Mouse (Mus musculus): Measurements from ENCODE around the gene Sertad3. TPM values are rescaled to one million over a fixed set of nuclear protein-coding genes. Genes with fewer than 3 reads are reported as not detected.
"Not testable (repeated sequence)": the region's sequence is repeated elsewhere in the genome, so short reads cannot be mapped to it uniquely, and the experiment has no call there.

Gene Sertad3
- polyA plus RNA-seq, 2 experiments = 32.1 to 32.4 TPM

DNA sequence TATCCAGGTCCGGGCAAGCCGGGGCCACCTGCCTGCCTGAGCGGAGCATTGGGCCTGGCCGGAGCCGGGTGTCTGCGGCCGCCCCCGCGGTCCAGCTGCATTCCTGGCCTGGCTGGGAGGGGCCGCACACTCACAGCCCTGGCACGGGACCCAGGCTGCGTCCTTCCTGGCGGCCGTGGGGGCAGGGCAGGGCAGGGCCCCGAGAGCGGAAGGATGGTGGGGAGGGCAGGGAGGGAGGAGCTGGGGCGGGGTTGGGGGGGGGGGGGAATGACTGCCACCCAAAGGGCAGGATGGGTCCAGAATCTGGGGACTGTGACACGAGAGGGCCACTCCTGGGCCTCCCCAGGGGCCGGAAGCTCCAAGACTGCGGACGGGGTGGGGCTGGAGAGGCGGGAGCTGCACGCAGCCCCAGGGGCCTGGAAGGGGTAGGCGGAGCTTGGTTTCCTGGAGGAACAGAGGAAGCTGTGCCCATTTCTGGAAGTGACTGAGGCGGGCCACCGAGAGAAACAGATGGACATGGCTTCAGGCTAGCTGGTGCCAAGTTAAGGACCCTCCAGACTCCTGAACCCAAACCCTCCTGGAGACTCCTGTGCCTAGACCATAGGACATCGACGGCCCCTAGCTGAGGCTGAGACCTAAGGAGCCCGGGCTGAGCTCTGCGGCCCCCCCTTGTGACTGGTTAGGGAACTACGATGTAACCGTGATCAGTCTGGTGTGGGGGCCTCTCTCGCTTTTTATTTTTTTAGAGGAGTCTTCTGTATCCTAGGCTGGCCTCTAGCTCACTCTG lies 17.2 kb downstream of the Sertad3 start:
- H3K36me3 ChIP-seq (ENCODE audit: control insufficient read depth, insufficient read depth, low read length) = peaks cover 11% of the 10 kb centered on the region
- peak; percentile 42 for ATAC-seq (ENCODE audit: low FRiP score, low read depth)
- H3K27ac ChIP-seq (replicated peaks; ENCODE audit: low read depth, low read length) = peak overlapping the region; percentile 85
- peak overlapping the region; percentile 57 for H3K4me2 ChIP-seq (replicated peaks; ENCODE audit: low read depth, low read length, severe bottlenecking)
- H3K9ac ChIP-seq (ENCODE audit: low read depth, low read length, severe bottlenecking) = peak overlapping the region; percentile 51; the same call in 1 of the 2 replicates
- no peaks in the 10 kb centered on the region for H3K27me3 ChIP-seq (ENCODE audit: control insufficient read depth, insufficient read depth, low read length)
- peaks cover 22% of the 10 kb centered on the region for H3K4me1 ChIP-seq (ENCODE audit: control insufficient read depth, insufficient read depth, low read length)
- peak overlapping the region; percentile 36 for H3K4me3 ChIP-seq (replicated peaks; ENCODE audit: low read length)
- DNase-seq (ENCODE audit: low spot score) = peak; percentile 81
- WGBS = 2% methylated on average over 26 of the region's 33 CpGs
- no peaks in the 10 kb centered on the region for H3K9me3 ChIP-seq (ENCODE audit: control insufficient read depth, low read length)
- TF ChIP-seq POLR2A (IDR thresholded peaks at IDR 0.05; ENCODE audit: borderline replicate concordance, extremely low read depth, insufficient read depth, insufficient read length) = no peak

DNA sequence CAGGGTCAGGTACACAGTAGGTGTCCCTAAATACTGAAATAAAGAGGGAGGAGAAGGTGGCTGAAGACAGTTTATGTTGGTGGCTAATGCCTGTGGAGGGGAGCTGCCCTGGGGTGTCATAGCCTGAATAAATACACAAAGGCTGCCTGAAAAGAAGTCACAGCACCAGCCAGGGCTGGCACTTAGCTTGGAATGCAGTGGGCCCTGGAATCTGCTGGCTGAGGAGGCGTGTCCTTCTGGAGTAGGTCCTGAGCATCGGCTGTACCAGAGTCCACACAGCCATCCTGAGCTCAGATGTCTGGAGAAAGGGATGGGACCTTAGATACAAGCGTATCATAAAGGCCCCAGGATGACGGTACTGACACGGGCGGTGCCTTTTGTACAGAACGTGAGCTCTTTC lies 18.3 kb downstream of the Sertad3 start:
- H3K4me1 ChIP-seq (ENCODE audit: control insufficient read depth, insufficient read depth, low read length) = peaks cover 19% of the 10 kb centered on the region
- DNase-seq (ENCODE audit: low spot score) = no peak
- H3K9ac ChIP-seq (ENCODE audit: low read depth, low read length, severe bottlenecking) = no peak overlapping the region
- H3K4me3 ChIP-seq (replicated peaks; ENCODE audit: low read length) = no peak overlapping the region
- H3K4me2 ChIP-seq (replicated peaks; ENCODE audit: low read depth, low read length, severe bottlenecking) = no peak overlapping the region
- peaks cover 11% of the 10 kb centered on the region for H3K36me3 ChIP-seq (ENCODE audit: control insufficient read depth, insufficient read depth, low read length)
- no peak for ATAC-seq (ENCODE audit: low FRiP score, low read depth)
- 75% methylated on average over 7 of the region's 7 CpGs for WGBS
- H3K27ac ChIP-seq (replicated peaks; ENCODE audit: low read depth, low read length) = no peak overlapping the region
- H3K27me3 ChIP-seq (ENCODE audit: control insufficient read depth, insufficient read depth, low read length) = no peaks in the 10 kb centered on the region
- no peaks in the 10 kb centered on the region for H3K9me3 ChIP-seq (ENCODE audit: control insufficient read depth, low read length)
- no peak for TF ChIP-seq POLR2A (IDR thresholded peaks at IDR 0.05; ENCODE audit: borderline replicate concordance, extremely low read depth, insufficient read depth, insufficient read length)

DNA sequence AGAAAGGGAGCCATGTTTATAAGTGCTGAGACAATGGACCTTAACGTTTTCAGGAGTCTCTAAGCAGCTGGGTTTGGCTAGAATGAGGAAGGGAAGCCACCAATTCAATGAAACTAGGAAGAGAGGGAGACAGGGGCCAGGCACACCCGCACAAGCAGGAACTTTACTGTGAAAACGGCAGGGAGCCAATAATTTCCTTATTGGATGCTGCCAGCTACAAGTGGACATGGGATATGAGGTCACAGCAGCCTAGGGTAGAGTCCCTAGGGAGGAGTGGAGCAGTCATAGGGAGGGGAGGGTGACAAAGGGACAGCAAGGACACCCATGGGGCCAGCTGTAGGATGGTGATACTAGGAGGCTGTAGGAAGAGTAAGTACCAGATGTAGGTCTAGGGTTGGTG lies 19.5 kb downstream of the Sertad3 start:
- TF ChIP-seq POLR2A (IDR thresholded peaks at IDR 0.05; ENCODE audit: borderline replicate concordance, extremely low read depth, insufficient read depth, insufficient read length) = no peak
- no peak overlapping the region for H3K4me3 ChIP-seq (replicated peaks; ENCODE audit: low read length)
- H3K36me3 ChIP-seq (ENCODE audit: control insufficient read depth, insufficient read depth, low read length) = peaks cover 11% of the 10 kb centered on the region
- H3K9ac ChIP-seq (ENCODE audit: low read depth, low read length, severe bottlenecking) = no peak overlapping the region
- peaks cover 19% of the 10 kb centered on the region for H3K4me1 ChIP-seq (ENCODE audit: control insufficient read depth, insufficient read depth, low read length)
- WGBS = 56% methylated on average over 3 of the region's 3 CpGs
- H3K9me3 ChIP-seq (ENCODE audit: control insufficient read depth, low read length) = no peaks in the 10 kb centered on the region
- no peak overlapping the region for H3K4me2 ChIP-seq (replicated peaks; ENCODE audit: low read depth, low read length, severe bottlenecking)
- ATAC-seq (ENCODE audit: low FRiP score, low read depth) (no peak), DNase-seq (ENCODE audit: low spot score) (no peak)
- H3K27ac ChIP-seq (replicated peaks; ENCODE audit: low read depth, low read length) = no peak overlapping the region
- H3K27me3 ChIP-seq (ENCODE audit: control insufficient read depth, insufficient read depth, low read length) = no peaks in the 10 kb centered on the region

DNA sequence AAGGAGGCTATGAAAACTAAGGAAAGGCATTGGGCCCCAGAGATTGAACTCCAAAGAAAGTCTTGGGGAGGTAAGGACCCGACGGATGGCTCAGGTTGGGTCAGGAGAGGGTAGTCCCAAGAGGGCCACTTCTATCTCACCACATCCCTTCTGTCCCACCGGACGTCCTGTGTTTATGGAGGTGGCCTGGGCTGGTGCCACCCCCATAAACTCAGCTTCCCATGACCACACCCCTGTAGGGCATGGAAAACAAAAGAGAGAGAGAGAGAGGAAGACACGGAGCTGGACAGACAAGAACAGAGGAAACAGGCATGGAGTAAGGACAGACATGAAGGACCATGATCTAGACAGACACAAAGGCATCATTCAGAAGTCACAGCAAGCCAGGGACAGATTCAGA lies 19.9 kb downstream of the Sertad3 start:
- WGBS = 89% methylated on average over 5 of the region's 5 CpGs

DNA sequence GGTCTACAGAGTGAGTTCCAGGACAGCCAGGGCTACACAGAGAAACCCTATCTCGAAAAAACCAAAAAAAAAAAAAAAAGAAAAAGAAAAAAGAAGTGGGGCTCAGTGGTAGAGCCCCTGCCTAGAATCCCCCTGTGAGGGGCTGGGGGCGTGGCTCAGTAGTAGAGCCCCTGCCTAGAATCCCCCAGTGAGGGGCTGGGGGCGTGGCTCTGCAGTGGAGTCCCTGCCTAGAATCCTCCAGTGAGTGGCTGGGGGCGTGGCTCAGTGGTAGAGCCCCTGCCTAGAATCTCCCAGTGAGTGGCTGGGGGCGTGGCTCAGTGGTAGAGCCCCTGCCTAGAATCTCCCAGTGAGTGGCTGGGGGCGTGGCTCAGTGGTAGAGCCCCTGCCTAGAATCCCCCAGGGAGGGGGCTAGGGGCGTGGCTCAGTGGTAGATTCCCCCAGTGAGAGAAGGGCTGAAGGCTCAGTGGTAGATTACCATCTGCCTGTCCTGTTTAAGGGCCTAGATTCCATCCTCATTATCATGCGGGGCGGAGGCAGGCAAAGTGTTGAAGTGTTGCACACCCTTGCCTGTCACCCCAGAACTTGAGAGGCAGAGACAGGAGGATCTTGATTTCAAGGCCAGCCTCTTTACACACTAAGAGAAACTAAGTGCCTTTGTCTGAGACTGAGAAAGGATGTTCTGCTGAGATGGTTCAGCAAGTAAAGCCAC lies 21.2 kb downstream of the Sertad3 start:
- not testable (repeated sequence) for H3K9ac ChIP-seq (ENCODE audit: low read depth, low read length, severe bottlenecking); H3K27me3 ChIP-seq (ENCODE audit: control insufficient read depth, insufficient read depth, low read length); H3K4me2 ChIP-seq (replicated peaks; ENCODE audit: low read depth, low read length, severe bottlenecking); H3K4me3 ChIP-seq (replicated peaks; ENCODE audit: low read length); ATAC-seq (ENCODE audit: low FRiP score, low read depth); H3K36me3 ChIP-seq (ENCODE audit: control insufficient read depth, insufficient read depth, low read length); H3K27ac ChIP-seq (replicated peaks; ENCODE audit: low read depth, low read length); DNase-seq (ENCODE audit: low spot score); H3K9me3 ChIP-seq (ENCODE audit: control insufficient read depth, low read length)
- H3K4me1 ChIP-seq (ENCODE audit: control insufficient read depth, insufficient read depth, low read length) = peaks cover 15% of the 10 kb centered on the region
- 88% methylated on average over 9 of the region's 9 CpGs for WGBS

More for the DNA sequence above, 19.9 kb downstream of the Sertad3 start:
- no peak for TF ChIP-seq POLR2A (IDR thresholded peaks at IDR 0.05; ENCODE audit: borderline replicate concordance, extremely low read depth, insufficient read depth, insufficient read length)
- Histone ChIP-seq H3K9ac (ENCODE audit: low read depth, low read length, severe bottlenecking) (no peak overlapping the region), H3K9me3 (ENCODE audit: control insufficient read depth, low read length) (no peaks in the 10 kb centered on the region), H3K36me3 (ENCODE audit: control insufficient read depth, insufficient read depth, low read length) (peaks cover 11% of the 10 kb centered on the region), H3K27me3 (ENCODE audit: control insufficient read depth, insufficient read depth, low read length) (no peaks in the 10 kb centered on the region), H3K27ac (replicated peaks; ENCODE audit: low read depth, low read length) (no peak overlapping the region), H3K4me1 (ENCODE audit: control insufficient read depth, insufficient read depth, low read length) (peaks cover 17% of the 10 kb centered on the region), H3K4me2 (replicated peaks; ENCODE audit: low read depth, low read length, severe bottlenecking) (no peak overlapping the region), H3K4me3 (replicated peaks; ENCODE audit: low read length) (no peak overlapping the region)
- DNase-seq (ENCODE audit: low spot score) = no peak
- no peak for ATAC-seq (ENCODE audit: low FRiP score, low read depth)
